Mouse (Mus musculus) layer of hippocampus, adult 2 months (tissue): ENCODE results near the gene Sympk. TPM values are rescaled to one million over a fixed set of nuclear protein-coding genes. Genes with fewer than 3 reads are reported as not detected.

Source experiments
- DNase-seq, 2 experiments: peaks; one replicate each; pipeline ENCODE4 v3.0.0; 2022; ENCODE audit warnings: low spot score in 2 of 2
- H3K27ac ChIP-seq: fragments of 200-600 bp; 2 replicates; pipeline ENCODE4 v1.8.1; 2022
- H3K4me3 ChIP-seq: fragments of 200-600 bp; 2 replicates; pipeline ENCODE4 v1.8.1; 2022; ENCODE audit warnings: mild to moderate bottlenecking
- CTCF ChIP-seq: fragments of 200-600 bp; conservative IDR thresholded peaks from 2 replicates; pipeline ENCODE4 v1.8.1; 2022; ENCODE audit warnings: antibody characterized with exemption, mild to moderate bottlenecking, moderate library complexity
- microRNA-seq, 2 experiments: library from miRNA; unstranded; fragments of <30 nt; microRNA quantifications; one replicate each; pipeline ENCODE4 v1.2.0; 2021
- total RNA-seq, 2 experiments: library from RNA; stranded (reverse); gene quantifications; 2 replicates each; pipeline ENCODE4 v1.2.3; 2021

The Sympk gene
- total RNA-seq, 2 experiments from 2014 or later: 112 to 114 TPM

DNA sequence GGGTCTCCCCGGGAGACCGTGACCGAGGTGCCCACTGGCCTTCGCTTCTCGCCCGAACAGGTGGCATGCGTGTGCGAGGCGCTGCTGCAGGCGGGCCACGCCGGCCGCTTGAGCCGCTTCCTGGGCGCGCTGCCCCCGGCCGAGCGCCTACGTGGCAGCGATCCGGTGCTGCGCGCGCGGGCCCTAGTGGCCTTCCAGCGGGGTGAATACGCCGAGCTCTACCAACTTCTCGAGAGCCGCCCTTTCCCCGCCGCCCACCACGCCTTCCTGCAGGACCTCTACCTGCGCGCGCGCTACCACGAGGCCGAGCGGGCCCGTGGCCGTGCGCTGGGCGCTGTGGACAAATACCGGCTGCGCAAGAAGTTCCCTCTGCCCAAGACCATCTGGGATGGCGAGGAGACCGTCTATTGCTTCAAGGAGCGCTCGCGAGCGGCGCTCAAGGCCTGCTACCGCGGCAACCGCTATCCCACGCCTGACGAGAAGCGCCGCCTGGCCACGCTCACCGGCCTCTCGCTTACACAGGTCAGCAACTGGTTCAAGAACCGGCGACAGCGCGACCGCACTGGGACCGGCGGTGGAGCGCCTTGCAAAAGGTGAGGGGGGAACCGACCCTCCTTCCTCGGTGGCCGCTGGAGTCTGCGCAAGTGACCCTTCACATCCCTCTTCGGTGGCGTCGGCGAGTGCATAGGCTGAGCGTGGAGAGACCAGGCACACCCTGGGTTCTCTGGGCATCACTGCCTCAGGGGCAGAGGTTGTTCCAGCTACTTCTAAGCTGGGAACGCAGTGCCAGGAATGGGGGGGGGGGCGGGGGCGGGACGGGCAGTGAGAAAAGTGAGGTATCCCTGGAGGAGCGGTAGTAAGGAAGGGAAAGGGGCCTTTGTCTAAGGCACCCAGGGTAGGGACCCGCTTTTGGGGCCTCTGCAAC lies 70.9 kb downstream of the Sympk start:
- Histone ChIP-seq H3K27ac (peak overlapping the region; percentile 87), H3K4me3 (peak overlapping the region; percentile 63)
- TF ChIP-seq CTCF: 0 out of 2 replicates have a peak, but pooled peaks have one; percentile 10
- no peak for DNase-seq

DNA sequence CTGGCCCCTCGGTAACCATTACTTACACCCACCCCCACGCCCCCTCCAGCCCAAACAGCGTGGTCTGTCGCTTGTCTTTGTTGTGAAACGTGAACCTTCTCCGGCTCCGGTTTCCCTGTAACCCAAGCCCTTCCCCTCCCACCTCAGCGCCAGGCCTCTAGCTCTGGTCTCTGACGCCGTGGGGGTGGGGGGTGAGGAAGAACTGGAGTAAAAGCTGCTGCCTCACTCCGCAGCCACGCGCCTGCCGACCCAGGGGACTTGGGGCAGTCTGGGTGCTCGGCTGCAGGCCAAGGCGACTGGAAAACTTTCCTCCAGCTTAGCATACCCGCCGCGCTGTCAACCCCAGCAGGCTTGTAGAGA lies 71.6 kb downstream of the Sympk start:
- H3K4me3 ChIP-seq: peak overlapping the region; percentile 63

GRCm38 (mm10) chr7:19096421-19096976 lies 72.3 kb downstream of the Sympk start:
- no peak for DNase-seq
- no peak for TF ChIP-seq CTCF
- H3K4me3 ChIP-seq: no peak overlapping the region
- no peak overlapping the region for H3K27ac ChIP-seq

More for the DNA sequence above, 71.6 kb downstream of the Sympk start:
- DNase-seq: no peak
- H3K27ac ChIP-seq: no peak overlapping the region
- no peak for TF ChIP-seq CTCF

GRCm38 (mm10) chr7:19097217-19097616 lies 73.0 kb downstream of the Sympk start:
- H3K4me3 ChIP-seq: no peak overlapping the region
- TF ChIP-seq CTCF: no peak

DNA sequence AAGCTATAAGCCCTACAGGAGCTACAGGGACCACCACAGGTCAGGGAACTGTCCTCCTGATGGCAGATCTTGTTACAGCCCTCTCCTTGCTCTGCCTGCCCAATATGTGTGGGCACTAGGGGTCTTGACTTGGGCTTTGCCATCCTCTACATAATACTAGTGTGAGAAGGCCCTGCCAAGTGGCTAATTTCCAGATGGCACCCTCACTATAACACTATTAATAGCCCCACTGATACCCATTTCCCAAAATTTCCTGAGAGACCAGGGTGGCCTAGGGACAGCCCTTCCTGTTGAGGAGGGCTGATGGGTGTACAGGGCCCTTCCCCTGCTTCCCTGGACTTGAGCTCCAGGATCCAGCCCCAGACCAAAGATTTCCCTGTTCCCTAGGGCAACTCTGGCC lies 73.7 kb downstream of the Sympk start:
- no peak for TF ChIP-seq CTCF
- H3K4me3 ChIP-seq: no peak overlapping the region
- no peak overlapping the region for H3K27ac ChIP-seq
- DNase-seq: no peak

More at GRCm38 (mm10) chr7:19097217-19097616, 73.0 kb downstream of the Sympk start:
- no peak overlapping the region for H3K27ac ChIP-seq
- DNase-seq: no peak

DNA sequence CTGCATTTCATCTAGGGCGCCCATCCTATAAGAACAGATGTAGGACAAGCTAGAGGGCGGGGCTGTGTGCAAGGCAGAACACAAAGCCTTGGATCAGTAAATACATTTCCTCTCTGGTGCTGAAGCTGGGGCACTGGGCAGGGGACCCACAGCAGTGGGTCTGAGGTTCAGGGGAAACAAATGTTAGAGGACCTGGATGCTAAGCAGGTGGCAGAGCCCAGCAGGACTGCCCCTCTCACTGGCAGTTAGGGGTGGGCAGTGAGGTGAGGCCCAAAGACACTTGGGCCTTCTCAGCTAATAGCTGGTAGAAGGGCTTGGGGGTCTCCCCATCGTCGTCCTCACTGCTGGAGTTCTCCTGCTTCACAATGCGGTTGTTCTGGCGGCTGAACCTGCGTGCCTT lies 74.6 kb downstream of the Sympk start:
- H3K4me3 ChIP-seq: no peak overlapping the region
- DNase-seq: no peak
- H3K27ac ChIP-seq: no peak overlapping the region
- TF ChIP-seq CTCF: no peak

GRCm38 (mm10) chr7:19100290-19100689 lies 76.1 kb downstream of the Sympk start:
- TF ChIP-seq CTCF: no peak
- no peak overlapping the region for H3K4me3 ChIP-seq
- DNase-seq: no peak
- no peak overlapping the region for H3K27ac ChIP-seq

DNA sequence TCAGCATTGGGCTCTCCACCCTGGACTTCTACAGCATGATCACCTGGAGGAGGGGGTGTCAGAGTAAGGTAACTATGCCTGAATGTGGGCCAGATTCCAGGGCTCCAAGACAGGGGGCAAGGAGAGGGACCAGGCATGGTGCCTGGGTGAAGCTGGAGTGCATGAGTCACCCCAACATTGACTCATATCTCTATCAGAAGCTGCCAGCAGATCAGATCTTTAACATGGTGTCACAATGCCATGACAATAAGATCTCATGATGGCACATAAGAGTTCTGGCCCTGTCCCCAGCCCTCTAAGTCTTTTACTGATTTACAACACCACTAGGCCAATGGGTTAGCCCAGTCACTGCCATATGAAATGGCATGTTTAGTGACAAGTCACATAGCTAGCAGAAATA lies 79.6 kb downstream of the Sympk start:
- H3K27ac ChIP-seq: no peak overlapping the region
- DNase-seq: no peak
- TF ChIP-seq CTCF: no peak
- no peak overlapping the region for H3K4me3 ChIP-seq

Small RNA genes lying within 50 kb of the gene (microRNA-seq; reads per million reads assigned to microRNA genes)
- 2.2 to 2.9 reads per million in 2 experiments for gene Mir3100

Other genes with a start within 250 kb of the Sympk start
- not detected for gene Psg19, start 225.9 kb upstream of the Sympk start, total RNA-seq
- gene Psg17, start 202.8 kb upstream of the Sympk start, total RNA-seq: not detected
- gene Mill2, start 184.4 kb upstream of the Sympk start, total RNA-seq: 1 to 10 TPM; 2.3 to 2.6 TPM
- gene Pglyrp1, start 153.0 kb upstream of the Sympk start, total RNA-seq: 10 to 100 TPM; 15.1 to 15.2 TPM
- gene Ccdc61, start 114.0 kb upstream of the Sympk start, total RNA-seq: 10 to 100 TPM; 10.9 to 12.6 TPM
- 10 to 100 TPM; 82.7 to 85.4 TPM for gene Nova2, start 98.5 kb upstream of the Sympk start, total RNA-seq
- gene Nanos2, start 37.0 kb upstream of the Sympk start, total RNA-seq: under 1 TPM; 0.54 to 0.66 TPM
- gene Mypop, start 33.1 kb upstream of the Sympk start, total RNA-seq: 10 to 100 TPM; 44.0 to 46.4 TPM
- gene Irf2bp1, start 20.3 kb upstream of the Sympk start, total RNA-seq: 10 to 100 TPM; 52.7 to 56.3 TPM
- not detected for gene Foxa3, start 839 bp upstream of the Sympk start, total RNA-seq
- under 1 TPM in 1 of 2 experiments, not detected in 1; 0.20 TPM for gene Rsph6a, start 30.3 kb downstream of the Sympk start, total RNA-seq
- 100 to 1,000 TPM; 154 TPM for gene Dmwd, start 51.9 kb downstream of the Sympk start, total RNA-seq
- 10 to 100 TPM; 38.8 to 56.8 TPM for gene Dmpk, start 59.5 kb downstream of the Sympk start, total RNA-seq
- gene Six5, start 70.2 kb downstream of the Sympk start, total RNA-seq: 1 to 10 TPM; 2.4 to 2.8 TPM
- under 1 TPM; 0.33 to 0.71 TPM for gene Gm4969, start 94.0 kb downstream of the Sympk start, total RNA-seq
- 10 to 100 TPM; 12.5 to 13.1 TPM for gene Fbxo46, start 95.5 kb downstream of the Sympk start, total RNA-seq
- 10 to 100 TPM; 17.6 to 18.4 TPM for gene Qpctl, start 124.9 kb downstream of the Sympk start, total RNA-seq
- gene Snrpd2, start 125.3 kb downstream of the Sympk start, total RNA-seq: 10 to 100 TPM; 76.0 to 80.5 TPM
- gene Gipr, start 141.8 kb downstream of the Sympk start, total RNA-seq: 1 to 10 TPM in 1 of 2 experiments, under 1 TPM in 1; 0.87 to 1.2 TPM
- gene Eml2, start 152.0 kb downstream of the Sympk start, total RNA-seq: 100 to 1,000 TPM; 159 to 162 TPM
- 1 to 10 TPM; 1.6 to 2.5 TPM for gene Gpr4, start 188.2 kb downstream of the Sympk start, total RNA-seq
- gene Opa3, start 204.0 kb downstream of the Sympk start, total RNA-seq: 10 to 100 TPM; 37.4 to 38.7 TPM
- gene Vasp, start 247.4 kb downstream of the Sympk start, total RNA-seq: 10 to 100 TPM; 15.7 to 17.1 TPM